Mouse (Mus musculus) E14TG2a.4 (cell line): ENCODE data around the gene Aldh3b1.

Experiments
- CTCF ChIP-seq: conservative IDR thresholded peaks from 2 replicates; pipeline ENCODE4 v1.5.1; 2014; ENCODE audit warnings: low read length
- POU5F1 ChIP-seq: IDR thresholded peaks from 2 replicates; pipeline ENCODE4 v1.6.1; 2014; ENCODE audit warnings: low read length, borderline replicate concordance

DNA sequence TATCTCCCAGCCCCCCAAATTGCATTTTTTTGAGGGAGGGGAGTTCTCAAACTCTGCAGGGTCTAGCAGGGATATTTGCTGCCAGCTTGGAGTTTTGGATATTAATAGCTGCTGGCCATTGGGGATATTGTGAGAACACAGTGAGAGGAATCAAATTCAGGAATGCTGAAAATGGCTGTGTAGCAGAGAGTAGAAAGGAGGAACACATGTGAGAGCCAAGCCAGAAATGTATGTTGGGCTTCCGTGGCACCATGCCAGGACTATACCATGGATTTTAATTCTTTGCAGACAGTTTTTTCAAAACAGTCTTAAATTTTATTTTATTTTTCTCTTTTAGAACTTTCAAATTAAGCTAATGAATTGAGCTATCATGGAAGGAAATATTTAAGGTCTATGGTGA is 61.3 kb downstream of the Aldh3b1 start:
- no peak for TF ChIP-seq CTCF
- no peak for TF ChIP-seq POU5F1
